Comparison of ENCODE assay signal across 29 mouse cellular contexts in the genomic region with DNA sequence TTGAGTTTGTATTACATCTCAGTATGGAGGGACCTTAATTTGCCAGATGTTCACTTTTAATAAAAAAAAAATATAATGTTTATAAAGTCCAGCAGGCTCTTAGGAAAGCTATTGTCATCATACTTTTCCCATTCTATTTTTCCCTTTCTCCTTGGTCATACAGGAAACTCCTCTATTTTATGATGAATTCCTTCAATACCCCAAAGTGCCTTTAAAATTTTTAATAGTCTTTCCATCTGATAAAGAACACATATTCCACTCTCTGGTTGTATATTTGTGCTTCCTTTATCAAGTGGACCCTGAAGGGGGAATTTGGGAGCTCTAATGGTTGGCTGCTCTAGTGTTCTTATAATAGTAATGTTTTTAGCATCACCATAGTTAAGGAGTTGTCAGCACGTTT.
"Had no signal": no experiment of that assay in that cellular context is flagged by ENCODE, and none has a peak within 500 bp of the region (broad histone marks: within the 10 kb centered on the region; RNA-seq: fewer than 3 reads in every experiment).

No protein-coding gene starts in this region.

- H3K27me3 ChIP-seq: embryonic facial prominence, embryonic 12.5 days; embryonic facial prominence, embryonic 13.5 days; embryonic facial prominence, embryonic 15.5 days; forebrain, embryonic 12.5 days; forebrain, embryonic 13.5 days; forebrain, embryonic 15.5 days had no signal

- H3K27ac ChIP-seq: embryonic facial prominence, embryonic 10.5 days; embryonic facial prominence, embryonic 12.5 days; embryonic facial prominence, embryonic 13.5 days; embryonic facial prominence, embryonic 15.5 days; forebrain, embryonic 10.5 days; forebrain, embryonic 12.5 days; forebrain, embryonic 13.5 days; forebrain, embryonic 15.5 days; gastrocnemius, adult 2 months; heart, adult 2 months had no signal

- H3K4me1 ChIP-seq: embryonic facial prominence, embryonic 10.5 days; embryonic facial prominence, embryonic 12.5 days; embryonic facial prominence, embryonic 13.5 days; embryonic facial prominence, embryonic 15.5 days; forebrain, embryonic 10.5 days; forebrain, embryonic 12.5 days; forebrain, embryonic 13.5 days; forebrain, embryonic 15.5 days had no signal

- H3K9ac ChIP-seq: embryonic facial prominence, embryonic 12.5 days; embryonic facial prominence, embryonic 13.5 days; embryonic facial prominence, embryonic 15.5 days; forebrain, embryonic 12.5 days; forebrain, embryonic 13.5 days; forebrain, embryonic 15.5 days; forebrain, postnatal 0 days had no signal

- DNase-seq: cerebellum, adult 2 months; cerebellum, adult 8-10 months; cerebellum, adult 9-10 months; cerebellum, adult 9-11 months; cerebellum, postnatal 10 days; cerebellum, postnatal 14 days; cerebellum, postnatal 25 days; cerebellum, postnatal 36 days; embryo, embryonic 11 days; forebrain, postnatal 0 days; gastrocnemius, adult 2 months; gastrocnemius, postnatal 10 days; gastrocnemius, postnatal 14 days; gastrocnemius, postnatal 25 days; gastrocnemius, postnatal 36 days; heart, adult 11 months; heart, adult 18-20 months; heart, adult 2 months had no signal

- H3K4me2 ChIP-seq: embryonic facial prominence, embryonic 12.5 days; embryonic facial prominence, embryonic 13.5 days; embryonic facial prominence, embryonic 15.5 days; forebrain, embryonic 12.5 days; forebrain, embryonic 13.5 days; forebrain, embryonic 15.5 days had no signal

- H3K36me3 ChIP-seq: embryonic facial prominence, embryonic 10.5 days; embryonic facial prominence, embryonic 12.5 days; embryonic facial prominence, embryonic 13.5 days; embryonic facial prominence, embryonic 15.5 days; forebrain, embryonic 10.5 days; forebrain, embryonic 12.5 days; forebrain, embryonic 15.5 days had no signal

- ATAC-seq: forebrain, embryonic 13.5 days; forebrain, embryonic 14.5 days; forebrain, embryonic 15.5 days; forebrain, embryonic 16.5 days; forebrain, postnatal 0 days had no signal

- H3K4me3 ChIP-seq: embryonic facial prominence, embryonic 10.5 days; embryonic facial prominence, embryonic 12.5 days; embryonic facial prominence, embryonic 13.5 days; embryonic facial prominence, embryonic 15.5 days; erythroblast, embryonic 14.5 days; forebrain, embryonic 10.5 days; forebrain, embryonic 12.5 days; forebrain, embryonic 13.5 days; forebrain, embryonic 15.5 days; gastrocnemius, adult 2 months; heart, adult 2 months had no signal

- H3K9me3 ChIP-seq: embryonic facial prominence, embryonic 10.5 days; embryonic facial prominence, embryonic 12.5 days; embryonic facial prominence, embryonic 13.5 days; embryonic facial prominence, embryonic 15.5 days; forebrain, embryonic 10.5 days; forebrain, embryonic 12.5 days; forebrain, embryonic 13.5 days; forebrain, embryonic 15.5 days had no signal
